Mouse (Mus musculus): ENCODE measurements at regions not wholly inside any gene's neighbourhood (a gene's known extent, or its start where the extent isn't known, plus 50 kb on each side); places are given as distances from the start of the nearest gene placed in this dataset.

- no peak for DNase-seq (ENCODE audit: low spot score in 2 of 2)
These were observed 134.5 kb upstream of the Pum3 start for GRCm38 (mm10) chr19:27564086-27564485.

- DNase-seq (ENCODE audit: low spot score in 2 of 2): no peak
These were observed 134.0 kb upstream of the Pum3 start for GRCm38 (mm10) chr19:27563592-27563991.

- no peak for DNase-seq (ENCODE audit: low spot score in 2 of 2)
These were observed 128.6 kb upstream of the Pum3 start for GRCm38 (mm10) chr19:27558199-27558598.

GRCm38 (mm10) chr19:27556697-27557096, 127.1 kb upstream of the Pum3 start:
- DNase-seq (ENCODE audit: low spot score in 2 of 2): no peak

- DNase-seq (ENCODE audit: low spot score in 2 of 2): no peak
These were observed 125.2 kb upstream of the Pum3 start for GRCm38 (mm10) chr19:27554841-27555240.

GRCm38 (mm10) chr19:27553266-27553665, 123.6 kb upstream of the Pum3 start:
- DNase-seq (ENCODE audit: low spot score in 2 of 2): no peak

GRCm38 (mm10) chr19:27537746-27538145, 108.1 kb upstream of the Pum3 start:
- no peak for DNase-seq (ENCODE audit: low spot score in 2 of 2)

GRCm38 (mm10) chr19:27537066-27537465, 107.4 kb upstream of the Pum3 start:
- DNase-seq (ENCODE audit: low spot score in 2 of 2): no peak

GRCm38 (mm10) chr19:27527940-27528558, 98.4 kb upstream of the Pum3 start:
- no peak for DNase-seq (ENCODE audit: low spot score in 2 of 2)

- DNase-seq (ENCODE audit: low spot score in 2 of 2): no peak
These were observed 89.9 kb upstream of the Pum3 start for GRCm38 (mm10) chr19:27519326-27520061.

- peak in 1 of 2 experiments; percentile 5 for DNase-seq (ENCODE audit: low spot score in 2 of 2)
These were observed 84.6 kb upstream of the Pum3 start for GRCm38 (mm10) chr19:27514267-27514666.

- no peak for DNase-seq (ENCODE audit: low spot score in 2 of 2)
These were observed 83.9 kb upstream of the Pum3 start for GRCm38 (mm10) chr19:27513535-27513934.

- no peak for DNase-seq (ENCODE audit: low spot score in 2 of 2)
These were observed 81.7 kb upstream of the Pum3 start for GRCm38 (mm10) chr19:27511340-27511739.

GRCm38 (mm10) chr19:27509956-27510639, 80.5 kb upstream of the Pum3 start:
- no peak for DNase-seq (ENCODE audit: low spot score in 2 of 2)

- no peak for DNase-seq (ENCODE audit: low spot score in 2 of 2)
These were observed 68.7 kb upstream of the Pum3 start for GRCm38 (mm10) chr19:27498278-27498677.

- peak in 1 of 2 experiments; percentile 6 for DNase-seq (ENCODE audit: low spot score in 2 of 2)
These were observed 62.8 kb upstream of the Pum3 start for GRCm38 (mm10) chr19:27492468-27492867.

- DNase-seq (ENCODE audit: low spot score in 2 of 2): no peak
These were observed 62.2 kb upstream of the Pum3 start for GRCm38 (mm10) chr19:27491873-27492272.

- no peak for DNase-seq (ENCODE audit: low spot score in 2 of 2)
These were observed 59.4 kb upstream of the Pum3 start for GRCm38 (mm10) chr19:27489053-27489452.
